Mouse (Mus musculus) cerebellum, adult 2 months (tissue): ENCODE measurements around the gene Chrng. TPM values are rescaled to one million over a fixed set of nuclear protein-coding genes. Genes with fewer than 3 reads are reported as not detected.

Source experiments
- DNase-seq, 2 experiments: peaks; one replicate each; pipeline ENCODE4 v3.0.0; 2021
- H3K27ac ChIP-seq: fragments of 200-500 bp; 2 replicates; pipeline ENCODE4 v1.5.1; 2012; ENCODE audit warnings: low read length, control low read depth, inconsistent platforms; ENCODE audit not compliant: insufficient read depth
- H3K27me3 ChIP-seq: fragments of 200-500 bp; 2 replicates; pipeline ENCODE4 v1.6.1; 2012; ENCODE audit warnings: inconsistent platforms, mild to moderate bottlenecking, low read length, moderate library complexity; ENCODE audit not compliant: control insufficient read depth, insufficient read depth
- H3K4me1 ChIP-seq: fragments of 200-500 bp; 2 replicates; pipeline ENCODE4 v1.6.1; 2011; ENCODE audit warnings: low read length; ENCODE audit not compliant: control insufficient read depth, insufficient read depth
- H3K4me3 ChIP-seq: fragments of 200-500 bp; replicated peaks from 2 replicates; pipeline ENCODE3; 2011; ENCODE audit warnings: mild to moderate bottlenecking, low read depth, low read length, control low read depth; ENCODE audit not compliant: insufficient read depth
- CTCF ChIP-seq: fragments of 200-500 bp; IDR thresholded peaks from 2 replicates; pipeline ENCODE4 v1.5.1; 2011; ENCODE audit warnings: low read depth, mild to moderate bottlenecking, control low read depth, low read length, moderate library complexity, borderline replicate concordance; ENCODE audit not compliant: insufficient read depth
- POLR2A ChIP-seq: fragments of 200-500 bp; IDR thresholded peaks from 2 replicates; pipeline ENCODE4 v1.6.1; 2011; ENCODE audit warnings: low read length, control low read depth, borderline replicate concordance; ENCODE audit not compliant: insufficient read depth
- WGBS: fragments of 180-500 bp; shearing (Covaris S2); methylation state at CpG from one replicate; pipeline ENCODE4 v1.1.7; 2018; 5-methylcytosine and 5-hydroxymethylcytosine counted together
- polyA plus RNA-seq: library from polyadenylated mRNA; depleted of rRNA; stranded (reverse); fragments of >200 nt; gene quantifications from 2 replicates; pipeline ENCODE4 v1.2.3, GENCODE M21; 2012; rRNA removed

Chrng gene
- polyA plus RNA-seq, 1 experiment: not detected

DNA sequence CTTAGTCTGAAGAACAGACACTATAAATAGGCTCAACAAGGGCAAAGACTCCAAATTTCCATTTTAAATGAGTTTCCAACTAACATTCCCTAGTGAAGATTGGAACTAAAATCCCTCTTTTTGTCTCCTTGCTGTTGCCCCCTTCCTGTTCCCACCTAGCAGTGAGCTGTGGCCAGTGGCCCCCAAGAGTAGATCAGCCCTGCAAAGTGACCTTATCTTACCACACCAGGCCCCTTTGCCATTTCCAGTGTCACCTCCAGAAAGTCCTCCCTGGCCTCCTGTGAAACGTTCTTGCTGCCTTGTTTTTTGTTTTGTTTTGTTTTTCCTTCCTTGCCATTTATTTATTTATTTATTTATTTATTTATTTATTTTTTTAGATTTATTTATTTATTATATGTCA lies 41.0 kb downstream of the Chrng start:
- WGBS: 46% methylated on average over 1 of the region's 1 CpGs
- H3K27me3 ChIP-seq: no peaks in the 10 kb centered on the region
- no peak overlapping the region for H3K27ac ChIP-seq
- DNase-seq: no peak
- TF ChIP-seq POLR2A: no peak
- TF ChIP-seq CTCF: no peak
- no peaks in the 10 kb centered on the region; the same call in 1 of the 2 replicates for H3K4me1 ChIP-seq
- no peak overlapping the region for H3K4me3 ChIP-seq

DNA sequence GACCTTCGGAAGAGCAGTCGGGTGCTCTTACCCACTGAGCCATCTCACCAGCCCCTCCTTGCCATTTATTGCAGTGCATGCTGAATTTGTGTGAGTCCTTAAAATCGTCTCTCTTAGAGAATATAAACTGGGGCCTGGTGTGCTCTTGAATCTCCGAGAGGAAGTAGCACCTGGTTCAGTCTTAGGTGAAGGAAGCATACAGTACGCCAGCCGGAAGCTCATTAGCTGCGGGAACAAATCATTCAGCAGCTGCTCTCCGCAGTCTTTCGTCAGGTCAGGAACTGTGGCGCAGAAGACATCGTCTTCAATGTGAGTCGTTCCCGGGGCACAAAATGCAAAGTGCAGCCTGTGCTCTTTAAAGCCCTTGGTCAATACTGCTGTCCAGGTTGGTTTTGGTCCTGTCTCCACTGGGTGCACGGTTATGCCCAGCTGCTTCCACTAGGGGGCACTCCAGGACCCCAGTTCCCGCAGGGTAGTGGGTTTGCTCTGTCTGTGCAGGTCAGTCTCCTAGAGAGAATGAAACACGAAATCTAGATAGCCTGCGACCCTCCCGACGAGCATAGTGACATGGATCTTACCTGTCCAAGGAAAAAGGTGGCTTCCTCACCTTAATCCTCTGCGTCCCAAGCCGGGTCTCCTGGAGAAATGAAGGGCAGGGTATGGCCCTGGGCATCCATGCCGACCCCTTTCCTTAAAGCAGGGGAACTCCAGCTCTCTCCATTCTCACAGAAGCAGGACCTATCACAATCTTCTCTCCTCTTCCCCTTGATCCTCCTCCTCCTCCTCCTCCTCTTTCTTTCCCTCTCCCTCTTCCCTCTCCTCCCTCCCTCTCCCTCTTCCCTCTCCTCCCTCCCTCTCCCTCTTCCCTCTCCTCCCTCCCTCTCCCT lies 41.7 kb downstream of the Chrng start:
- peak; percentile 72 to 83 for DNase-seq
- no peak overlapping the region for H3K27ac ChIP-seq
- H3K4me1 ChIP-seq: no peaks in the 10 kb centered on the region; the same call in 1 of the 2 replicates
- H3K27me3 ChIP-seq: no peaks in the 10 kb centered on the region
- 23% methylated on average over 22 of the region's 22 CpGs for WGBS
- TF ChIP-seq CTCF (peak; percentile 94), POLR2A (no peak)
- H3K4me3 ChIP-seq: peak overlapping the region; percentile 33

DNA sequence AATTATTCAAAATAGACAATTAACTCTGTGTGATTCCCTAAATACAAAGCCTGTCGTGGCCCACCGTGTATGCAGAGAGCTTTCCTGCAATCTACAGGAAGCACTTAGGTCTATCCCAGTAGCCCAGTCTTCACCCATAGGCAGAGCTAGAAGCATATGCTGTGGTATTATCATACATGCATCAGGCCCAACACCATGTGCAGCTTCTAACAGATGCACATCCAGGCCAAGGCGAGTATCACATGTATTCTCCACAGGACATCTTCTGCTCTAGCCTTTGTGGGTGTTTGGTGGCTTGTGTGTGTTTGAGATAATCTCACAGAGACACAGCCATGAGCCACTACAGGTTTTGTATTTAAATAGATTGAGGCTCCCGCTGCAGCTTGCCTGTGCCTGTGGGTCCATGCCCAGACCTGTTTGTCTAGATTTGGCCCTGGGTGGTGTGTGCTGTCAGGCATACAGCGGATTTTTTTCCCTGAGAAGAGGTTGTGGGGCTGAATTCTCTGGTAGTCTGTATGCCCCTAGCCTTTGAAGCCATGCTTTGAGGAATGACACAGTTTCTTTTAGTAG lies 47.7 kb downstream of the Chrng start:
- TF ChIP-seq CTCF: no peak
- TF ChIP-seq POLR2A: no peak
- 53% methylated on average over 5 of the region's 5 CpGs for WGBS
- no peak for DNase-seq
- Histone ChIP-seq H3K4me1 (no peaks in the 10 kb centered on the region; the same call in 1 of the 2 replicates), H3K27ac (no peak overlapping the region), H3K27me3 (no peaks in the 10 kb centered on the region), H3K4me3 (no peak overlapping the region)

DNA sequence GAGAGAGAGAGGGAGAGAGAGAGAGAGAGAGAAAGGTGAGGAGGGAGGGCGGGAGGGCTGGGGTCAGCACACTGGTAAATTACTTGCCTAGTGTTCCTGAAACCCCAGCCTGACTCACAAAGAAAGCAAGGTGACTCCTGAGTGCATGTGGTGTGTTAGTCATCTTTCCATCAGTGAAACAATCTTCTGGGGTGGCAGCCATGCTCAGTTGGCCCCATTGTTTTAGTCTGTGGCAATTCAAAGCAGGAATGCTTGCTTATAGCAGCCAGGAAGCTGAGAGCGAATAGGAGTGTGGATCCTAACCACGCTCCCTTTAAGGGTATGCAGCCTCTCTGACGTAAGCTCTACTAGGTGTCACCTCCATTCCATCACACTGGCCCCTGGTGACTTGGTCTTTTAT lies 50.7 kb downstream of the Chrng start:
- Histone ChIP-seq H3K27ac (no peak overlapping the region), H3K4me3 (no peak overlapping the region), H3K4me1 (peaks cover 2% of the 10 kb centered on the region; the same call in 1 of the 2 replicates), H3K27me3 (no peaks in the 10 kb centered on the region; the same call in 1 of the 2 replicates)
- TF ChIP-seq POLR2A: no peak
- TF ChIP-seq CTCF: no peak
- DNase-seq: no peak
- 73% methylated on average over 4 of the region's 4 CpGs for WGBS

DNA sequence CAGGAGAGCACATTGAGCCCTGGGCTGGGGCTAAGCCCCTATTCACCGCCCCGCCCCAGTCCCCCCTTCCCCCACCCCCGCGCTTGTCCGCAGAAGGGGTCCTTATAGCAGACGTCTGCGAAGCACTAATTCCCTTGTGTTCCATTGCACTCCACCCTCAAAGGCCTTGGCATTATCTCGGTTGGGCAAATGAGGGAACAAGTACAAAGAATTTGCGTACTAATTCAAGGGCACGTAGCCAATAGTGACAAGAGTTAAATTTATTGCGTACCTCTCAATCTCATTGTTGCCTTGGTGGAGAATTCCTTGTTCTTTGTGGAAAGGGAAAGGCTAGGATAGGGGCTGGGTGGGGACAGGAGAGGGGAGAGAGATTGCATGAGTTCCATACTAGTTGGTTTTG lies 53.2 kb downstream of the Chrng start:
- no peak overlapping the region for H3K27ac ChIP-seq
- H3K4me1 ChIP-seq: peaks cover 2% of the 10 kb centered on the region; the same call in 1 of the 2 replicates
- no peaks in the 10 kb centered on the region; the same call in 1 of the 2 replicates for H3K27me3 ChIP-seq
- no peak for TF ChIP-seq POLR2A
- TF ChIP-seq CTCF: no peak
- H3K4me3 ChIP-seq: no peak overlapping the region
- DNase-seq: no peak
- 29% methylated on average over 11 of the region's 11 CpGs for WGBS

DNA sequence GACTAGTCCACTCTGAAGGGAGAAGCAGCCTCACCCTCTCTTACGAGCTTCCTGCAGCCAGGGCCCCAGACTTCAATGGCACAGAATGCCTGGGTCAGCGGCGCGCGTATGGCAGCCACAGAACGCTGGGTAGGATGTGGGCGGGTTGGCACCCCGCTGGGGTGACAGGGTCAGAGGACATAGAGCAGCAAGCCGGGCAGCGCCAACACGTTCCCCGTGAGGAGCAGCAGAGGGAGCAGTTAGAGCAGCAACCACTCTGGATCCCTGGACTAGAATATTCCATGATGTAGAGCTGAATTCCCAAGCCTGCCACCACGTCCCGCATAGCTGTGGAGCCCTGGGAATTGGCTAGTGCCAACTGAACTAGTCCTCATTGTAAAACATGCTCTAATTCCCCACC lies 54.0 kb downstream of the Chrng start:
- H3K27ac ChIP-seq: no peak overlapping the region
- no peak overlapping the region for H3K4me3 ChIP-seq
- no peak for DNase-seq
- H3K27me3 ChIP-seq: no peaks in the 10 kb centered on the region; the same call in 1 of the 2 replicates
- peaks cover 2% of the 10 kb centered on the region; the same call in 1 of the 2 replicates for H3K4me1 ChIP-seq
- 8% methylated on average over 14 of the region's 14 CpGs for WGBS
- TF ChIP-seq POLR2A (no peak), CTCF (peak; percentile 31; the same call in 1 of the 2 replicates)

DNA sequence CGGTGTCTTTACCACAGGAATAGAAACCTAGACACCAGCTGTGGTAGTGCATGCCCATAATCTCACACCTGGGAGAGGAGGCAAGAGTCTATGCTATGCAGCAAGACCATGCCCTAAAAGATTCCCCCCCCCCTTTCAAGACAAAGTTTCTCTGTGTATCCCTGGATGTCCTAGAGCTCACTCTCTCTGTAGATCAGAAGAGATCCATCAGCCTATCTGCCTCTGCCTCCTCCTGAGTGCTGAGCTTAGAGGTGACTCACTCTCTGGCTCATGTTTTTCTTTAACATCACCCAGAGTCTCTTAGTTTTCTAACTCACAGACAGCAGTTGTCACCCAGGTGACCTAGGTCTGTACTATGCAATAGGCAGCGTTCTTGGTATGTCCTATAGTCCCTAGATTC lies 54.9 kb downstream of the Chrng start:
- TF ChIP-seq POLR2A (no peak), CTCF (no peak)
- no peaks in the 10 kb centered on the region; the same call in 1 of the 2 replicates for H3K27me3 ChIP-seq
- DNase-seq: no peak
- H3K27ac ChIP-seq: no peak overlapping the region
- WGBS: 95% methylated on average over 2 of the region's 2 CpGs
- H3K4me1 ChIP-seq: peaks cover 2% of the 10 kb centered on the region; the same call in 1 of the 2 replicates
- no peak overlapping the region for H3K4me3 ChIP-seq

Other genes with a start within 250 kb of the Chrng start
- gene Alppl2, start 114.7 kb upstream of the Chrng start, polyA plus RNA-seq: not detected in 2 replicates
- gene Alpi, start 103.1 kb upstream of the Chrng start, polyA plus RNA-seq: not detected in 2 replicates
- gene Akp3, start 79.7 kb upstream of the Chrng start, polyA plus RNA-seq: 0.08 TPM in 2 replicates
- gene Ecel1, start 48.1 kb upstream of the Chrng start, polyA plus RNA-seq: 15.5 and 16.0 TPM in 2 replicates
- gene Prss56, start 21.3 kb upstream of the Chrng start, polyA plus RNA-seq: 0.10 TPM in 2 replicates
- not detected in 2 replicates for gene Chrnd, start 14.1 kb upstream of the Chrng start, polyA plus RNA-seq
- 51.4 and 56.2 TPM in 2 replicates for gene Eif4e2, start 9.3 kb downstream of the Chrng start, polyA plus RNA-seq
- 61.8 and 65.7 TPM in 2 replicates for gene Efhd1, start 59.7 kb downstream of the Chrng start, polyA plus RNA-seq
- gene Gigyf2, start 122.3 kb downstream of the Chrng start, polyA plus RNA-seq: 61.4 and 63.1 TPM in 2 replicates
- gene Kcnj13, start 190.1 kb downstream of the Chrng start, polyA plus RNA-seq: 5.5 and 18.2 TPM in 2 replicates